Mouse (Mus musculus) Patski (cell line): ENCODE data around the gene Ap2a1. TPM values are rescaled to one million over a fixed set of nuclear protein-coding genes. Genes with fewer than 3 reads are reported as not detected.
A peak's percentile ranks its signal among the peaks of the same experiment; 100 is the strongest.

Experiments
- ATAC-seq: fragments of 100-300 bp; one replicate; pipeline ENCODE4 v1.8.0; 2021
- CTCF ChIA-PET: fragments of 350-600 bp; sonication (Branson Sonifier 250); formaldehyde crosslinking; loops from one replicate; lab custom pipeline; 2022; ENCODE audit warnings: inconsistent platforms; lab: Charles Lee
- POLR2A ChIA-PET: fragments of 350-600 bp; sonication (Branson Sonifier 250); formaldehyde crosslinking; loops from one replicate; lab custom pipeline; 2022; ENCODE audit warnings: antibody characterized with exemption, inconsistent platforms; lab: Charles Lee
- DNase-seq: peaks from one replicate; pipeline ENCODE4 v3.0.0-alpha.2; 2011; ENCODE audit warnings: low read depth, low spot score
- H3K27me3 ChIP-seq: fragments of 371-371 bp; one replicate; pipeline ENCODE4 v1.5.1; 2021
- CTCF ChIP-seq: fragments of 100-300 bp; IDR thresholded peaks from one replicate; pipeline ENCODE4 v1.5.1; 2021
- in situ Hi-C: fragments of 300-500 bp; cut with MboI; formaldehyde crosslinking; loops from 3 replicates; pipeline ENCODE4 v1.11.1; 2018; ENCODE audit warnings: low pct_unique_long_range_greater_than_20kb, mixed read lengths
- polyA plus RNA-seq: library from polyadenylated mRNA; unstranded; gene quantifications from one replicate; pipeline ENCODE4 v1.2.3, GENCODE M21; 2021

The Ap2a1 gene
- 104 TPM for polyA plus RNA-seq

DNA sequence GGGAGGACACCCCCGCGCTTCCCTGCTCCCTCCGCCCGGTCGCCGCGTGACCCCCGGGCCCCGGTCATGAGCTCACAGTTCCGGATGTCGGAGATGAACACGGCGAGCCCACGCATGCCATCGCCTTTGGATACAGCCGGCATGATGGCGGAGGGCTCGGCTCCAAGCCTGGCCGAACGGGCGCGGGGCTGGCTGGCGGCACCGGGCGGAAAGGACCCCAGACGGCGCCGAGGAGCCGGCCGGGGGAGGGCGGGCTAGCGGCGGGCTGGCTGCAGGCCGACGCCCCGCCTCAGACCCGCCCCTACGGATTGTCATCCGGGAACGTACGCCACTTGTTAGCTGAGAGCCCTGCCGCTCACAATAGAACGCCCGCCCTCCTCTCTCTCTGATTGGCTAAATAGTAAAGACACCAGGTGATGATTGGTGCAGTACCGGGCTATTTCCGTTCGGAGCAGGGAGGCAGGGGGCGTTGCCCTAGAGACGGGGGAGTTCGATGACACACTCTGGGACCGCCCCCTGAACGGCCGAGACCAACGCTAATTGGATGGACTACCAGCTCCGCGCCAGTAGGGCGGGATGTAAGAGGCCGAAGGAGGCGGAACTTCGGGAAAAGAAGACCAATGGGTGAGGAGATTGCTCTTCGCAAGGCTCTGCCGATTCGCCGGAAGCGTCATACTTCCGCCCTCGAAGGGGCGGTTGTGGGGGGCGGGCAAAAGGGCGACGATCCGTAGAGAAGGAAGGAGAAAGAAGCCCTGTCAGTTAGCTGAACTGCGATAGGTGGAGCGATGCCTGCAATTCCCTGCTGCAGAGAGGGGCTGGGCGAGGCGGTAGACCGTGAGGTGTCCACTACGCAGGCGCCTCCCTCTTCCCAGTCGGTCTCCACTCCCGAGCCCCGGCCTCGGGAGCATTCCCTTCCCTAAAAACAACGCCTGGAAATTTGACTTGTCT is at the start of gene Ap2a1:
Ap2a1 (minus strand) TSS at position 293 of the 948 bp plus-strand sequence.
- ATAC-seq (peak; percentile 97), DNase-seq (peak; percentile 99)
- ChIA-PET POLR2A (interaction anchor here (0.8 to 2.0 kb wide), 4 partner anchors 20 to 60 kb away, joined by 3 to 5 read pairs (median 4); partner anchors contain the start of gene Ptov1), CTCF (interaction anchor here (3.2 to 4.1 kb wide), 2 partner anchors 27 to 34 kb away, joined by 15 to 30 read pairs; partner anchors contain the start of gene Fuz)
- in situ Hi-C loops = no loop called here
- no peaks in the 10 kb centered on the region for H3K27me3 ChIP-seq
- TF ChIP-seq CTCF = no peak

DNA sequence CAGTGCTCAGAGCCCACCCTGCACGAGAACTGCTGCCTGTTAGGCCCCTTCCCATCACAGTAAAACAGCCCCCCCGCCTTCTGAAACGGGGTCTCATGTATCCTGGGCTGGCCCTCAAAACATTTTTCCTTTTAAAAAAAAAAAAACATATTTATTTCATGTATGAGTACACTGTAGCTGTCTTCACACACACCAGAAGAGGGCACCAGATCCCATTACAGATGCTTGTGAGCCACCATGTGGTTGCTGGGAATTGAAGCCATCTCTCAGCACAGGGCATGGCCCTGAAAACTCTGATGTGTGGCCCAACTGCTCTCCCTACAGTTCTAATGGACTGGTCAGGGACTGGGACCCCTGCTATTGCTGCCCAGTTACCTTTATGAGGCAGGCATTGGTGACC is 49.0 kb upstream of the Ap2a1 start:
- in situ Hi-C loops = no loop called here
- ATAC-seq (no peak), DNase-seq (no peak)
- ChIA-PET CTCF (no interaction called here), POLR2A (no interaction called here)
- TF ChIP-seq CTCF = no peak
- no peaks in the 10 kb centered on the region for H3K27me3 ChIP-seq

DNA sequence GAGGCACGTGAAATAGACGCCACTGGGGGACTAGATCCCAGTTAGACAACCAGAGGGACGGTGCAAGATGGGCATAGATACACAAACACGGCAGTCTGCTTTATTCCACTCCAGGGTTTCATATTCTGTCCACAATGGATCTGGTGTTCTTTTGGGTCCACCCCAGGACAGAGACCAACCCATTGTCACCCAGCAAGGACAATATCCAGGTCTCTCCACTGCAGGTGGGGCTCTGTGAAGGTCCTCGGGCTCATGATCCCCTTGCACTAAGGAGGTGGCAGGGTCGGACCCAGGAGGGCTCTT is 45.8 kb upstream of the Ap2a1 start:
- ChIA-PET CTCF (interaction anchor here (1.0 kb wide), 1 partner anchor 39 kb away, joined by 3 read pairs; no protein-coding TSS in a partner anchor), POLR2A (interaction anchor here (0.6 kb wide), 2 partner anchors 37 to 173 kb away, joined by 3 read pairs; no protein-coding TSS in a partner anchor)
- in situ Hi-C loops = no loop called here
- no peak for TF ChIP-seq CTCF
- ATAC-seq (no peak), DNase-seq (no peak)
- no peaks in the 10 kb centered on the region for H3K27me3 ChIP-seq

DNA sequence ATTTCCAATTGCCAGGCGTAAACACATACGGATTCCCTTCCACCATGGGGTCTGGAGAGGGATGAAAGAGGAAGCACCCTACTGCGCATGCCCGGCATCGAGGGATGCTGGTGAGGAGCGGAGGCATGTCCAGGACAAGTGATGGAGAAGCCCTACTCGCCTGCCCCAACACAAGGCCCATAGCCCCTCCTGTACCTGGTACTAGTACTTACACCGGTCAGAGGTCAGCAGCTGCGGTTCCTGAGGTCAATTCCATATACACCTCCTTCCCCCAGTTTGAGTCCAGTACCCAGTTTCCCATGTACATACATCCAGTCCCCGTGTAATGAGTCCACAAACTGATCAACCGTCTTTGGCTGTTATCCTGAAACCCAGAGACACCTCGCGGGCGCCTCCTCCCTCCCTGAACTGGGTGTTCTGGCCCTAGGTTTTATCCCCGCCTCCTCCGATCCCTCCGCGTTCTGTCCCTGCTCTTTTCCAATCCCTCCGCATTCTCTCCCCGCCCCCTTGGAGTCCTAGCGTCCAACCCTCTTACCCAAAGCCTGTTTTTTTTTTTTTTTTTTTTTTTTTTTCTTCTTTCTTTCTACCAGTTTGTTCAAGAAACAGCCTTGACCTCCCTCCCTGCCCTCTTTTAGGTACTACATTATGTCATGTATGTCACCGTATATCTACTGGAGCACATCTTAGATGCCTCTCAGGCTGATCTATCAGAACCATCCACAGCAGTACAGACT is 45.3 kb upstream of the Ap2a1 start, which contains the start of gene Cpt1c:
Cpt1c (minus strand) TSS at position 469 of the 734 bp plus-strand sequence.
- POLR2A ChIA-PET = interaction anchor here (0.6 kb wide), 3 partner anchors 18 to 174 kb away, joined by 3 read pairs; no protein-coding TSS in a partner anchor
- no peaks in the 10 kb centered on the region for H3K27me3 ChIP-seq
- ATAC-seq = no peak
- no peak for TF ChIP-seq CTCF
- CTCF ChIA-PET = interaction anchor here (1.0 kb wide), 1 partner anchor 40 kb away, joined by 3 read pairs; no protein-coding TSS in a partner anchor
- DNase-seq = no peak
- in situ Hi-C loops = loop anchor here (25.0 kb wide), 1 partner anchor 262 kb away; the partner anchor contains the start of gene Izumo2

DNA sequence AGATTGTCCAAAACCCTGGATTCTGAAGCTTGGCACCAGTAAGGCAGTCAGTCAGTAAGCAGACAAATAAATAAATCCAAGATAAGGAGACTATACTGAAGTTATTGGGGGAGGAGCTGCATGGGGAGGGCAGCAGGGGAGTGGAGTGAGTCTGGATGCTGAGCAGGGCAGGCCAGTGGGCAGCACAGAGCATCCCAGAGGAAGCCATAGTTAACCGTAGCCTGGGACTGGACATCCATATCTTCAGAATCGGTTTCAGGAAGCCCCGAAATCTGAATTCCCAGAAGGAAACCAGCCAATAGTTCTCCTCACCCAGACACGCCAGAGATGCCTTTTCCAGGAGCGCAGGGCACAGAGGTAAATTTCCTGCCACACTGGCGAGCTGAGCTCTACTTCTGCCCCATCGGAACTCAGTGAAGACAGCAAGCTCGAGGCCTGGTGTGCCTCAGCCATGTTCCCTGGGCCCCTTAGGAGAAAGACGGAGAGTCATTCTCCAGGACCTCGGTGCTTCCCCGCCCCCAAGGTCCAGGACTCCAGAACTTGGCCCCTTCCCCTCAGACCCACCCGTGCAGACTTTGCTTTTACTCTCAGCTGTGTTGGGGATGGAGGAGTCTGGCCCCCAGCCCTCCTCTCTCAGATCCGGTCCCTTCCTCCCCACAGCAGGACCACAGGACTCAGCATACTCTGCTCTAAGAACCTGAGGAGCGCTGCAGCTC is 44.3 kb upstream of the Ap2a1 start:
- ChIA-PET CTCF (interaction anchor here (1.2 kb wide), 2 partner anchors 11 to 15 kb away, joined by 3 to 4 read pairs; no protein-coding TSS in a partner anchor), POLR2A (interaction anchor here (0.6 kb wide), 1 partner anchor 17 kb away, joined by 3 read pairs; no protein-coding TSS in a partner anchor)
- ATAC-seq (no peak), DNase-seq (no peak)
- TF ChIP-seq CTCF = no peak
- in situ Hi-C loops = loop anchor here (25.0 kb wide), 1 partner anchor 261 kb away; the partner anchor contains the start of gene Izumo2
- H3K27me3 ChIP-seq = no peaks in the 10 kb centered on the region

DNA sequence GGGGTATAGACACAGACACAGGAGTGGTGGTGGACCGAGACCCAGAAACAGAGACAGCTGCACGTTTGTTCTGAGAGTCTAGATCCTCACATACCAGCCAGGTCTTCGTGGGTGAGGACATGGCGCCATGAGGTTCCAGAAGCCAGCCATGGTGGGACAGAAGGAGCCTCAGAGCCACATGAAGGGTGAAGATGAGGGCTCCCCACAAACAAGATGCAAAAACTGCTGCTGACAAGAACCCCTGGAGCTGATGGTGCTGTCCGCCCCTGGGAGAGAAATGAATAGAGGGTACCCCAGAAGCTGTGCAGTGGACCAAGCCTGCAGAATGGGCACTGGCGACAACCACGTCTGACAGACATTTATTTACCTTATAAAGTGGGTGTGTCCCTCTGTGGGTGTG is 41.8 kb upstream of the Ap2a1 start:
- H3K27me3 ChIP-seq = no peaks in the 10 kb centered on the region
- POLR2A ChIA-PET = interaction anchor here (1.1 to 1.4 kb wide), 2 partner anchors 15 to 41 kb away, joined by 3 read pairs; partner anchors contain the start of gene Prmt1
- TF ChIP-seq CTCF = no peak
- in situ Hi-C loops = loop anchor here (25.0 kb wide), 1 partner anchor 259 kb away; the partner anchor contains the start of gene Izumo2
- no peak for ATAC-seq
- DNase-seq = no peak
- CTCF ChIA-PET = interaction anchor here (0.9 to 2.7 kb wide), 2 partner anchors 11 to 19 kb away, joined by 4 to 9 read pairs; no protein-coding TSS in a partner anchor

DNA sequence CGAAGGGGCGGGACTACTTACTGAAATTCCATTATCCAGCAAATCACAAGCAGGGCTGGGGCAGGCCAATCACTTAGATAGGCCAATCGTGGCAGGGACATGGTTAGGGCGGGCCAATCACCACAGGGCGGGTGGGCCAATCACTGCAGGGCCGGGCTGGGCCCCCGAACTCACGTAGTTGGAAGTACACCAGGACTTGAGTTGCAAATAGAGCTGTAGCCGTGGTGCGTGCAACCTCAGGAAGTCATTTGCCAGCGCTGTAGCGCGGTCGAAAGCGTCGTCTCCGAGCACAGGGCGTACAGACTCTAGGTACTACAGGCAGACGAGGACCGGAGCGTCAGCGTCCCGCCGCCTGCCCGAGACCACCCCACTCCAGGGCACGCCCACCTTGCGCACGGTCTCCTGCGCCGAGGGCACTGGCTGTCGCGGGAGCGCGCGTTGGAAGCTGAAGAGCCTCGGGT is 41.0 kb upstream of the Ap2a1 start:
- no peak for DNase-seq
- TF ChIP-seq CTCF = no peak
- CTCF ChIA-PET = interaction anchor here (0.9 to 2.7 kb wide), 2 partner anchors 12 to 19 kb away, joined by 4 to 9 read pairs; no protein-coding TSS in a partner anchor
- peak; percentile 90 for ATAC-seq
- POLR2A ChIA-PET = no interaction called here
- H3K27me3 ChIP-seq = no peaks in the 10 kb centered on the region
- in situ Hi-C loops = loop anchor here (25.0 kb wide), 1 partner anchor 258 kb away; the partner anchor contains the start of gene Izumo2

DNA sequence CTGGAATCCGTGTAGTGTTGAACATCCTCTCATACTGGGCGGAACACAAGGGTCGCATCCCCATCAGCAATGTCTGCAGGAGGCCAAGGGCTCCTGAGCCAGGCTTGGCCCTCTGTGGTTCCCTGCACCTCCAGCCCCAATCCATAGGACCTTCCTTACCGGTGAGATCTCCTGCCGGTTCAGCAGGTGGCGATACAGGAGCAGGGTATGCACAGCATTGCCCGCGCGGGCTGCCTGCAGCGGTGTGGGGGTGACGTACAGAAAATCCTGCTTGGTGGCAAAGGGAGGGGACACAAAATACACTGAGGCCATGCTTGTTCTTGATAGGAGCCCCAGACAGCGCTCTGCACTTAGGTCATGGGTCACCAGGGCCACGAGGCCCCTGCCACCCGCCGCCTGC is 37.3 kb upstream of the Ap2a1 start:
- no peak for TF ChIP-seq CTCF
- H3K27me3 ChIP-seq = no peaks in the 10 kb centered on the region
- DNase-seq = no peak
- no peak for ATAC-seq
- POLR2A ChIA-PET = no interaction called here
- CTCF ChIA-PET = no interaction called here
- in situ Hi-C loops = loop anchor here (25.0 kb wide), 1 partner anchor 254 kb away; the partner anchor contains the start of gene Izumo2

DNA sequence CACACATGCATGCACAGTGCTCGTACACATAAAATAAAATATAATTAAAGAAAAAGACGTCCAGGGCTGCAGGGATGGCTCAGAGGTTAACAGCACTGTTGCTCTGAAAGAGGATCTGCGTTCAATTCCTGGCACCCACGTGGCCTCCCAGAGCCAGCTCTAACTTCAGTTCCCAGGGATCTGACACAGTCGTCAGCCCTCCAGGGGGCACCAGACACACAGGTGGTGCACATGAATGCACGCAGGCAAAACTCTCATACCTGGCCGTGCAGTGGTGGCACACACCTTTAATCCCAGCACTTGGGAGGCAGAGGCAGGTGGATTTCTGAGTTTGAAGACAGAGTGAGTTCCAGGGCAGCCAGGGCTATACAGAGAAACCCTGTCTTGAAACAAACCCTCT is 36.7 kb upstream of the Ap2a1 start:
- DNase-seq (no peak), ATAC-seq (no peak)
- ChIA-PET CTCF (interaction anchor here (1.0 kb wide), 1 partner anchor 103 kb away, joined by 3 read pairs; no protein-coding TSS in a partner anchor), POLR2A (interaction anchor here (0.6 kb wide), 1 partner anchor 359 kb away, joined by 10 read pairs; no protein-coding TSS in a partner anchor)
- H3K27me3 ChIP-seq = no peaks in the 10 kb centered on the region
- no peak for TF ChIP-seq CTCF
- in situ Hi-C loops = loop anchor here (25.0 kb wide), 1 partner anchor 254 kb away; the partner anchor contains the start of gene Izumo2
